Mouse (Mus musculus): ENCODE results near the gene Trim2.

The Trim2 gene

DNA sequence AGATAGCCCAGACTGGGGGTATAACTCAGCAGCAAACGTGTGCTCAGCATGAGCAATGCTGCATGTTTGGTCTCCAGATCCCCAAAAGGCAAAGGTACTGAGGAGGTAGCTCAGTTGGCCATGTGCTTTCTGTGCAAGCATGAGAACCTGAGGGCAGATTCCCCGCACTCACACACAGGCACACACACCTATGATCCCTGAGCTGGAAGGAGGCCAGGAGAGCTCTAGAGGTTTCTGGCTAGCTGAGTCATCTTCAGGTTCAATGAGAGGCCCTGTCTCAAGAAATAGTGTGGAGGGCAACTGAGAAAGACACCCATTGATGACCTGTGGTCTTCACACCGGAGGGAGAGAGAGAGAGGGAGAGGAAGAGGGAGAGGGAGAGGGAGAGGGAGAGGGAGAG, 19.4 kb downstream of the Trim2 start:
- DNase-seq (ENCODE audit: low spot score in 2 of 2): no peak

DNA sequence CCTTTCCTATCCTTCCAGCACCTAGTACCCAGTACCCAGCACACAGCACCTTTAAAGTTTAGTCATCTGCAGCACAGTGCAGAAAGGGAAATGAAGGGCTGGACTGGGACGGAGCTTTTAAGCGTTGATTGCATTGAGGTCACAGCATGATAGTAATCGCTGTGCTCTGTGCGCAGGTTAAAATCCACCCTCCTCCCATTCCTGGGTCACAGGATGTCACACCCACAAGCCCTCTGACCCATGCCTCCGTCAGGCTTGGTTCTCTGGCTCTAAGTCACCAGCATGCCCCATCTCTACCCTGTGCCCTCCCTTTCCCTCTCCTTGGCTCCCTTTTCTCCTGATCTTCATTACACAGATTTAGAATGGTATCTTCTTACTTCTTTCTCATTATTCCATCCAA, 20.4 kb downstream of the Trim2 start:
- DNase-seq (ENCODE audit: low spot score in 2 of 2): no peak

DNA sequence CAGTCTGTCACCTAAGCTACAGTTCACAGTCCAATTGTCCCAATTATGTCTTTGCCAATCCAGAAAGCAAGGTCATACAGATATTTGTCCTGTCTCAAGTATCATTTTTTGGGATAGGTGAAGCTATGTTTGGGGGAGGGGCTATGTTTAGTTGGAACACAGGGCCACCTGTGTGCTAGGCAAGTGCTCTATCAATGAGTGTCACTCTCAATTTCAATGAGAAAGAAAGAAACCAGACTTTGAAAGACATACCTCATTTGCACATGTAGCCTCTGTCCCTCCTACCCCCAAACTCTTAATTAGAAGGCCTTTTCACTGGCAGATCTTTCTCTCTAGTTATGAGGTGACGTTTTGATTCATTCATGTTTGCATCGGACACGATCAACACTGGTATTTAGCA, 21.9 kb downstream of the Trim2 start:
- no peak for DNase-seq (ENCODE audit: low spot score in 2 of 2)

DNA sequence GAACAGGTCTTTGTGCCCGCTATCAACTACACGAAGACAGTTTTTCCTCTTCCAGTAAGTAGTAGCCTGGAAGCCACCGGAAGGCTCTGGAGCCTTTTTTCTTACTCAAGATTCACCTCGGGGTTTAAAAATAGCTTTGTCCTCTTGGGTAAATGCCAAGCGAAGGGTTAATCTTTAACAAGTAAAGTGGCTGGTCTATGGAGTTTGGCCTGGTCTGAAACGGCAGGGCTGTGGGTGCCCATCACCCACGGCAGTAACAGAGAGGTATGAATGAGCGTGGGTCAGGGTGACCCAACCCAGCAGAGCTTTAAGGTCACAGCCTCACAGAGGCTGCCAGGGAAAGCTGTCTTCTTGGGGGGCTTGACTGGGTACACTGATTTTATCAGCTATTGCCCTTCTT, 23.2 kb downstream of the Trim2 start:
- no peak for DNase-seq (ENCODE audit: low spot score in 2 of 2)

DNA sequence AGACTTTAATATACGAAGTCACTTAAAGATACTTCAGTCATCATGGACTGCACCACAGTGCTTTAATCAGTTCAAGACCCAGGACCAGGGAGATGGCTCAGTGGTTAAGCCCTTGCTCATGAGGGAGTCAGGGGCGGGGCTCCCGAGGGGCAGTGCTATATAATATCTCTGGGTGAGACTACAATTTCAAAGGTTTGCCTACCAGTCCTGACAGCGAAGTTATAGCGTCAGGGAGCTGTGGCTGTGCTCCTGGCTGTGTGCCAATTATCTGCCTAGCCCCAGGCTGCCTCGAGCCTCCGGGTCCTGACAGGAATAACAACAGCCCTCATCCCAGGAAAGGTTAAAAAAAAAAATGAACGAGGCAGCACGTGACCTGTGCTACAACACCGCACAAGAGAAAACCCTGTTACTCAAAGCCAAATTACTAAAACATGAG, 24.7 kb downstream of the Trim2 start:
- no peak for DNase-seq (ENCODE audit: low spot score in 2 of 2)

DNA sequence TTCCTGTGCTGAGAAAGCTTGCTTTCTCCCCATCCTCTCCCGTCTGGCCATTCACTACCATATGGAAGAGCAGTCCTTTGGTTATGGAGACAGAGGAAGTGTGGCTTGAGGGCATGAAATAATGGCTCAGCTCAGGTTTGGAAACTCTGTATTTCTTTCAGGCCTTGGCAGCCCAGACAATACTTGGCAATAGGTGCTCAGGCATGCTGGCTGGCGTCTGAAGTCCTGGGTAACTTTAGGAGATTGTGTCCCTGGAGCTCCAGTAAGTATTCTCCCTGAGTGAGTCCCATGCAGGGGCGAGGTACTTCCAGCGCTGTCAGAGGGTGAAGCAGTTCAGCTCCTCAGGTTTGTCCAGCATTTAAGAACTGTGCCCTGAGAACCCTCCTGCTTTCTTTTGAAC, 27.9 kb downstream of the Trim2 start:
- DNase-seq (ENCODE audit: low spot score in 2 of 2): no peak

DNA sequence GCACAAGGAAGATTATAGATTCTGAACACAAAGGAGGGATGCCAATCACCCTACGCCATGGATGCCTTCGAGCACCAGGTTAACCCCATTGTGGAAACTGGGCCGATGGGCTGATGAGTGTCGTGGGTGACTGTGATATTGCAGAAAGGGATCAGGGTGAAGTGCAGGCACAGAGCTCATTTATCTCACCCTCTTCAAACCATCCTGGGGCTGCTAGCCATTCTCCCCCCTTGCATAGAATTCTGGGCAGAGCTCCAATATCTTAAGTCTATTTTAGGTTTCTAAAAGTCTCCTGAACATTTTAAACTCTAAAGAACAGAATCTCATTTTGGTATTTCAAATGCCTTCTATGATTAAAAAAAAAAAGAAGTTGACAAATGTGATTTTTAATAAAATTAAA, 31.6 kb downstream of the Trim2 start:
- no peak for DNase-seq (ENCODE audit: low spot score in 2 of 2)

DNA sequence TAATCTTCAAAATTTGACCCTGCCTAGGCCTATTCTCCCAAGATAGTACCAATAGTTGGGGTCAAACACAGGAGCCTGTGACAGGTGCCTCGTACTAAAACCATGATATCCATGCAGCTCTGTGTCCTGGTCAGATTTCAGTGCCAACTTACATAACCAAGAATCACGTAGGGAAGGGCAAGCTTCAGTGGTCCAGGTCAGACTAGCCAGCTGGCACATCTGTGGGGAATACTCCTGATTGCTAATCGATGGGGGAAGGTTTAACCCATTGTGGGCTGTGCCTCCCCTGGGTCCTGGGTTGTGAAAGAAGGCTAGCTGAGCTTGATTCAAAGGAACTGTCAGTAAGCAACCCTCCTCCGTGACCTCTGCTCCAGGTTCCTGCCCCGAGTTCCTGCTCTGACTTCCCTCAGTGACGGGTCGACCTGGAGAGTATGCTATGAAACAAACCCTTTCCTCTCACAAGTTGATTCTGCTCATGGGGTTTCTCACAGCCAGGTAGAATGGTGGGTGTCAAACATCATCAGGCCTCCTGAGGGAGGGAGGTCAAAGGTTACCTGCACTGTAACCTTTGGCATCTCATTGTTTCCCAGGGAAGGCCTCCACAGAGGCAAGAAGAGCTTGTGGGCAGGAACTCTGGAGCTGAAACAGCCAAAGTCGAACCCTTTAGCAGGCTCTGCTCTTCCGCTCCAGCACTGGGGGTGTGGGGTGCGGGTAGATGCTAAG, 34.2 kb downstream of the Trim2 start:
- DNase-seq (ENCODE audit: low spot score in 2 of 2): no peak

DNA sequence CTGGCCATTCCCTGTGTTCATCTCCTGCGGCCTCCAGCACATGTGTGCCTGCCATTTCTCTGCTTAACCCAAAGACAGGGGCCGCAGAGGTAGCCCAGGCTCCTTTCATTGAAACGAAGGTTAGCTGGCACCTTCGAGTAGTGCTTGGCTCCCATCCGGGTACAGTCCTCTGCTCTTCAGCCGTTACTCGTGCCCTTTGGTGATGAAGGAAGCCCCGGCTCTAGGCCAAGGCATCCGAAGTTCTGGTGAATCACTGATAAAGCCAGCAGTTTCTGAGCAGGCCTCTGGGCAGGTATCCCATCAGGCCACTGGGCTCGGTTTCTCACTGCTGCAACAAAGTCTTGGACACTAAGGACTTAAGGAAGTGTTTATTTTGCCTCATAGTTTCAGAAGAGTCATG, 34.9 kb downstream of the Trim2 start:
- peak; percentile 37 to 66 for DNase-seq (ENCODE audit: low spot score in 2 of 2)

DNA sequence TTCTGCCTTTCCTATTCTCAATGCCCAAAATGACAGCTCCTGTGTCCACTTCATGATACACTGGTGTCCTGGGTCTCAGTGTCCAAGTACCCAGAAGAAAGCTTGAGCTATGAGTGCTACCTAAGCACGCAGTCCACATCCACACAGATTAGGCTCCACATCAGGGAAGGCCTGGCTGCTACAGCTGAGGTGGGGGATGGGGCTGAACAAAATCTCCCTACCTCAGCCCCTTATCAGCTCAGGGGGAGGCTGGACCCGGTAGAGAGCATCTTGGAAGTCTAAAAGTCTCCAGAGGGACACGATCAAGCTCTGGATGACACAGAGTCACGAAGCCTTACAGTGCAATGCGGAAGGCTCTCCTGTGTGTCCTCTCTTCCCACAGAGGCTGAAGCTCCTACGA, 35.6 kb downstream of the Trim2 start:
- DNase-seq (ENCODE audit: low spot score in 2 of 2): no peak

DNA sequence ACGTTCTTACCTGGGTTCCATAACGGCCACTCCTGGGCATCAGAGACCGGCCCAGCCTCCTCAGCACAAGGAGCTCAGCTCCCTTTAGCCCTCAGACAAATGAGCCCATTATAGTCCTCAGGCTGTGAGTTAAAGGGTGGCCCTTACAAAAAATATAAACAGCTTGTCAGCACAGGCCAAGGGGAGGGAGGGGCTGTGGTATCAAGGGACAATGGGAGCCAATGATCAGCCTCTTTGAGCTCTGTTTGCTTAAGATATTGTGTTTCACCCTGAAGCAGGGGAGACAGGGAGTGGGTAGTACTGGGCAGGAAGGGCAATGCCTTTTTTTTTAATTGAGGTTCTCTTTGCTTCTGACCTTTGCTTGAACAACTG, 36.1 kb downstream of the Trim2 start:
- peak; percentile 24 to 44 for DNase-seq (ENCODE audit: low spot score in 2 of 2)

DNA sequence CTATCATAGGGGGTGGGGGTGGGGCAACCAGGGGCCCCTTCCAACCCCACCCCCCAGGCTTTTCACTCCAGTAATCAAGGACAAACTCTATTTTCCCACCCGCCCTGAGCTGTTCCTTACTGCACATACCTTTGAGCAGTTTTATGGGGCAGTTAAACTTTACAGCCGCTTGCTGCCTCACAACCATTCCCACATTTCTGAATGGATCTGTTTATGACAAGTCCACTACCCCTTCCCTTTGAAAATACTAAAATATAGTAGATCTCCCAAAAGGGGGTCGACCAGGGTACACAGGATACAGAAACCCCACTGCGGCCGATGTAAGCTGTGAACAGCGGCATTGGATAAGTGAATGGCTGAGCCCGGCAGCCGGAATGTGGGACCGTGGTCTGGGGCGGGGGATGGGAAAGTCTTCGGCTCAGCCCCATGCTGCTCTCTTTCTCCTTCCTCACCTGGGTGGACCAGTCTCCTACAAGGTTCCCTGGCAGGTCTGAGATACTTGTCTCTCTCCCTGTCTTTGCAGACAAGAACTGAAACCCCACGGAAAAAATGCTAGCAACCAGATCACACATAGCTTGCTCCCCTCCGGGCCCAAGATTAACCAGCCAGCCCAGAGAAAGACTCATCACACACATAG, 36.6 kb downstream of the Trim2 start:
- no peak for DNase-seq (ENCODE audit: low spot score in 2 of 2)

DNA sequence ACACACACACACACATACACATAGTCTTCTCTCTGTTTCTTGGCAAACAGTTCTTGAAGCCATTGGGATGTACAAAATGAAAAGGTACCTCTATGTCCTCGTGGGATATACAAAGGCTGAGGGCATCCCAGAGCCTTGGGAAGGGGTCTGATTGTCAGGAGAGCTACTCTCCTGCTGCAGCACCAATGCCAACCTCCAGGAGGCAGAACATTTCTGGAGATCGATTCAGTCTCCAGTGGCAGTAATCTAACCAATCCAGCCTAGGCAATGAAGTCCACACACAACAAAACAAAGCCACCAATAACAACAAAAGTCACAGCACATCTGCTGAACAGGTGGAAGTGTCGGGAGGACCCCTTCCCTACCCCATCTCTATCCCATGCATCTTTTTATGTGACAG, 38.2 kb downstream of the Trim2 start:
- no peak for DNase-seq (ENCODE audit: low spot score in 2 of 2)

DNA sequence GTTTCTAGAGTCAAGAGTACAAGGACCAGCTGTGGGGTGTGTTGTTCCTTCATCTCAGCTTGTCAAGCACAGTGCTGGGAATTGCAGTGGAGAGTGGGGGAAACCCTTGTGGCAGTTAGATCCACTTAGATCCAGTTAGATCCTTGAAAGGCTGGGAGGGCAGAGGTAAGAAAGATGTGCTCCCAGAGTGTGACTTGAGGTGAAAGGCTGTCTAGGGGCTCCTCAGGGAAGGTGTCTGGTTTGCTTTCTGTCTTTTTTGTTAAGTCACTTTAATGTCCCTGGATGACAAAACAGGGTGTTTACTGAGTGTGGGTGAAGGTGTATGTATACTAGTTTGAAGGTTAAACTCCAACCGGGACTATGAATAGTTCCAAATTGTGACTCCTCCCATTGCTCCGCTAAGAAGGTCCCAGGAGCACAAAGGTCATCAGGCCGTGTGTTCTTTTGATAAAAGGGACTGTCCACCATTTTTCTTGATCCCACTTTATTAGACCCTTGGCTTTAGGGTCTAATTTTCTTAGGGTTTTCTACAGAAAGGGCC, 40.2 kb downstream of the Trim2 start:
- no peak for DNase-seq (ENCODE audit: low spot score in 2 of 2)

DNA sequence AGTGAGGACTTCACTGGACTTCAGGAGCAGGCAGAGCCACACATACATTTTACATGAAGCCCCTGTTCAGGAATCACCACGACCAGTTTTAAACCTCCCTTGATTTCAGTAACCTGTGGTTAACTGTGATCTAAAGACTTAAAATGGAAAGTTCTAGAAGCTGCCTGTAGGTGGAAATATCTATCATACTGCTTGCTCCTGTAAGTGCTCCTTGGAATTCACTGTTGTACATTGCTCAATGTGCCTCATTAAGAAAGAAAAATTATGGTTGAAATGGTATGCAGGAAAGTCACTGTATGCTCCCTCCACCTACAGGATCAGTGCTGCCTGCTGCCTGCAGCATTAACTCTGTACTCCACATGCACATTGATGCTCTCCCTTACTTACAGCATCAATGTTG, 41.6 kb downstream of the Trim2 start:
- no peak for DNase-seq (ENCODE audit: low spot score in 2 of 2)

DNA sequence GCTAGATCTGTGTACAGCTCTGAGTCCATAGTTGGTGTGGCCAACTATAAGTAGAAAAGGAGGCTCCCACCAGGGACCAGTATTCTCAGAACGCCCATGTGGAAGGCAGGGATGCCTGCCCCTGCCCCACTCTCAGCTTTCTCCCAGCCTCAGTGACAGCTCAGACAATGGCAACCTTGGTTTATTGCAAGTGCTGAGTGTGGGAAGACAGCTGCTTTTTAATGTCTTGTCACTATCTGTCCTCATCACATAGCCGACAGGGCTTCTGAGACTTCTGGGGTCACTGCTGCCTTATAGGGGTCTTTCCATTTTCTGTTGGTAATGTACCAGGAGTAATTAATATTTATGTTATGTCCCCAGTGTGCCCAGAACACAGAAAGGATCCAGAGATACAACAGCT, 42.3 kb downstream of the Trim2 start:
- no peak for DNase-seq (ENCODE audit: low spot score in 2 of 2)

DNA sequence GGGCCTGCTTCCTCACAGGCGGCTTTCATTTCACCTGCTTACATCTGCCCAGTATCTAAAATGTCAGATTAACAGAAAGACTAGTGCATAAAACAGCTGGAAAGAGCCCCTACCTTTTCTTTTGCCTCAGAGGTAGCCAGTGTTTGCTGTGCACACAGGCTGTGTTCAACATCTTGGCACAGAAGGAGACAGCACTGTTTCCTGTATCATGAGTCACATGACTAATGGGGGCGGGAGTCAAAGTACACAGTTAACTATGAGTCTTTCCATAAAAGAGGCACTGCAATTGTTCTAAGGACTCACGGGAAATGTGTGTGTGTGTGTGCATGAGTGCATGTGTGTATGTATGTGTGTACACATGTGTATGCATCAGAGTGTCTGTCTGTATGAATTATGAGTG, 43.9 kb downstream of the Trim2 start:
- DNase-seq (ENCODE audit: low spot score in 2 of 2): no peak

DNA sequence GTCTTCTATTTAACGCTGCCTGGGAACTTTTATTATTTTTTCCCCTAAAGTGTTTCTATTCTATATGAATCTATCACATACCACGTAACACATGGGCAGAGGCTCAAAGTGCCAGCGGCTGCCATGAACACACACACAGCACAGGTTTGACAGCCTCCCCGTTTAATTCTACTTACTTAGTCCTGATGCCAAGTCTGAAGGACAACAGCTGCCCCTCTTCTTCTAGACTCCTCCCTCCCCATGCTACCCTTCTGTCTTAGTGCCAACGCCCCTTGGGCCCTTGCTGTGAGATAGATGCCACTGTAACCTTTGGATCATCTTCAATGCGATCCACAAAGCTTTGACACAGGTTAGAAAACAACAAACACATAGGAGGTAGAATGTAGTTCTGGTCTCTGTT, 44.8 kb downstream of the Trim2 start:
- DNase-seq (ENCODE audit: low spot score in 2 of 2): no peak

DNA sequence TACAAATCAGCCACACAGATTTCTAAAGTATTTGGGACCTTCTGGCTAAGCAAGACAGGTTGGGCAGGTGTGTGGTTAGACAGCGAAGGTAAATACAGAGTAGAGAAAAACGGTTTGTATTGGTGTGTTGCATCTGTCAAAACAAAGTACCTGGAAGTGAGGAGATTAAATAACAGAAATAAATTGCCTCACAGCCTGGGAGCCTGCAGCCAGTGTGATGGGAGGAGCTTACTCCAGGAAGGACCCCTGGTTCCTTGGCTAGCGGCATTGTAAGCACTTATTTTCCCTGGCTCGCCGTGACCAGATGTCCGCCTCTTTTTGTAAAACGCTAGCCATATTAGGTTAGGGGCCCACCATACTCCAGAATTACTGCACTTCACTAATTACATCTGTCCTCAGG, 45.8 kb downstream of the Trim2 start:
- no peak for DNase-seq (ENCODE audit: low spot score in 2 of 2)

DNA sequence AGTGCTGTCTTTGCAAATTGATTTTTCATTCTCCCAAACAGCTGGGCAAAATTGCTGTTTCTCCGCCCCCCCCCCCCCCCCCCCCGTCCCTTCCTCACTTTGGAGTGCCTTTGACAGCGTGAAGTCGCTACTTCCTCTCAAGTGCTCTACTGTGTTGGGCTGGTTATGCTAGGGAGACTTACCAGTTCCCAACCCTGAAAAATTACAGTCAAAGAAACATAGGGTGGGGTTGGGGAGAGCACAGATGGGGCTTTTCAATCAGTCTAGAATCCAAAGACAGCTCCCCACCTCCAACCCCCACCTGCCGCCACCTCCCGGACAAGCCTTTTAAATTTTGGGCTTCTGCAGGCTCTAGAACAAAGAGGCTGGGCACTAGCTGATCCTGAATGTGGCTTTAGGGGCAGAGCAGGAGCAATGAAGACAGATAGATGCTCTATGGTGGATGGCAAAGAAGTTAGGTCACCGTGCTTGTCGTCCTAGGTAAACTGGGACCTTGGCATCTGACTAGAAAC, 46.6 kb downstream of the Trim2 start:
- DNase-seq (ENCODE audit: low spot score in 2 of 2): peak in 1 of 2 experiments; percentile 8

DNA sequence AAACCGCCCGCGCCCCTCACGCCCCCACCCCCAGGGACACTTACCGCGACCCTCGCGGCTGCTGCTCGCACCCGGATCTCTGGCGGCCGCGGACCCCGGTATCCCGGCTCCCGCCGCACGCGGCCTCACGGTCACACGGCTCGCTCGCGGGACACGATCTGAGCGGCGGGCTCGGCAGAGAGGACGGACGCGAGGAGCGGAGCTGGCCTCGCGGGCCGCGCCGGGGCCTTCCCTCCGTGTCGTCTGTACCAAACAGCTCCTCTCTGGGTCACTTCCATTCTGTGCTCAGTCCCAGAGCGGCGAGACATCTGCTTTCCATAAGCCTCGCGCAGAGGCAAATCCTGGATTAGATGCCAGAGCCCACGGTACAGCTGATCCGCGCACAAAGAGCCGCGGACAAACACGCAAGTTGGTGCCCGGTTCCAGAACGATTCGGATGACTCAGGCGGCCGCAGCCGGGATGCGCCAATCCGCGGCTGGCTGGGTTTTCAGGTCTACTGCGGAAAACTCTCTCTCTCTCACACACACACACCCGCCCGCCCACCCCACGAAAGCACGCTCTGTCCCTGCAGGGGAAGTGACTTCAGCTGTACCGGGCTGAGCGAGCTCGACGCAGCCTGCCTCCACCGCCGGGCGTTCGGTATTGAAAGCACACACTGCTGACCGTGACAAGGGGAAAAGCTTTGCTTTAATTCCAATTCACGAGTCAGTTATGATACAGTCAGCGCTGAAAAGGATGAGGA, 47.2 kb downstream of the Trim2 start:
- DNase-seq (ENCODE audit: low spot score in 2 of 2): peak; percentile 37 to 60

DNA sequence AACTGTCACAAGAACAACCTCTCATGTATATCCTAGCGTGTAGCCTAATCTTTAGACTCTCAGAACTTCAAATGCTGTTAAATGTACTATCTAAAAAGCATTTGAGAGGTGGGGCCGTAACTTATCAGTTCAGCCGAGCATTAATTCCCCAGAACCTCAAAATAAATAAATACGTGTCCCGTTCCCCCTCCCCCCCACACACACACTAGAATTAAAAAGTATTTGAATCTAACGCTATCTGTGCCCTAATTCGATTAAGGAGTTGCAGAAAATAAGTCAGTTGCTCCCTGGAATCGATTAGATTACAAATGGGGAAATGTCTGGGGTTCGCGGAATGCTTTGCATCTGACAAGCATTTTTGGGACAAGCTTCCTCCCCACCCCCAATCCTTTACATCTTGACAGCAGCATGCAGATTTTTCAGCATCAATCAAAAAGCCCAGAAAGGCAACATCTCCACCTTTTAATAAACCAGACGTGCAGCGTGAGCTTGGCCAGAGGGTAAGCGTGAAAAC, 48.1 kb downstream of the Trim2 start:
- no peak for DNase-seq (ENCODE audit: low spot score in 2 of 2)

All from spleen, postnatal 36 days (tissue).